Mouse (Mus musculus) cerebellum, adult 8-10 months (tissue): ENCODE measurements around the gene Uri1.

Experiments used
- DNase-seq: peaks from one replicate; pipeline ENCODE4 v3.0.0; 2022

Uri1 gene

GRCm38 (mm10) chr7:38012811-38013210 lies 10.5 kb downstream of the Uri1 start:
- no peak for DNase-seq

DNA sequence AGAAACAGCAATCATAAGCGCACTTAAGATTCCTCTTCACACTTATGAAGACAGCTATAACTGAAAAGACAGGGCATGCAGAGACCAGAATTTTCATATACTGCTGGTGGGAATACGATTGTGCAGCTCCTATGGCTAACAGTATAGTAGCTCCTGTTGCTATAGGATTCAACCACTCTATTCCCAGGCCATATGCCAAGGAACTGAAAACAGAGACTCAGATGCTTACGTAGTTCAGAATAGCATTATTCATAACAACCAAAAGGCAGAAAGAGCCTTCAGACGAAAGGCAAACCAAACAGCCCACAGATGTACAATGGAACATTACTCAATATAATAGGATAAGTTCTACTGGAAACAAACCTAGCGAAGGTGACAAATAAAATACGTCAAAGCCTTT lies 15.0 kb downstream of the Uri1 start:
- no peak for DNase-seq

DNA sequence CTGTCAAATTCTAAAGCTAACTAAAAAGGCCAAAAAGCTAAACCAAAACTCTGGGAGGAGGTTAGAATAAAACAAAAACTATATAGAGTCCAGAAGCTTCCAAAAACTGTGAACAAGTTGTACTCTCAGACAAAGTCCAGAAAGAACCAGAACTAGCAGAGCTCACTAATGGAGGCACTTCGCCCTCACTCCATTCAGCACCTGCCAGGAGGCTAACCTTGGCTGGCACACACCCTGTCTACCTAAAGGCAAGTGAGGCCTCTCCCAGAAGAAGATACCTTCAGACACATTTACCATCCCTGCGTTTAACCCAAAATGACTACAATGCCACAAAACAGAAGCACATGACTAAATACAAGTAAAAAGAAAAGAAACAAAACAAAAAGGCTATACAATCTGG lies 20.9 kb downstream of the Uri1 start:
- no peak for DNase-seq

GRCm38 (mm10) chr7:37999691-38000090 lies 23.7 kb downstream of the Uri1 start:
- DNase-seq = no peak

- DNase-seq = no peak
These were observed 30.5 kb downstream of the Uri1 start for GRCm38 (mm10) chr7:37992861-37993260.

DNA sequence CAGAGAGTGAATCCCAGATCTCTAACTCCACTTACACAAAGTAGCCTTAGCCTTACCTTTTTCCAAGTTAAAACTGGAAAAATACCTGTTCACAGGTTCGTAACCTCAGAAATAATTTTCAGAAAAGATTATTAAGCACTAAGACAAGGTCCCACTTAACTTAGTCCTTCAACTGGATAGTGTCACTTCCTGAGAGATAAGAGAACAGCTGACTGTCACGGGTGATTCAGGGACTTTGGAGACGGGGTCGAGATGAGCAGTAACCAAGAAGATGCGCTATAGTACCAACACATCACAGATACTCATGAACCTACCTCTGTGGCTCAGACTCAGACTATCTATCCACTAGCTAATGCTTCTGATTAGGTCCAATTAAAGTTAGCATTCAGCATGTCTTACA lies 38.5 kb downstream of the Uri1 start:
- no peak for DNase-seq

DNA sequence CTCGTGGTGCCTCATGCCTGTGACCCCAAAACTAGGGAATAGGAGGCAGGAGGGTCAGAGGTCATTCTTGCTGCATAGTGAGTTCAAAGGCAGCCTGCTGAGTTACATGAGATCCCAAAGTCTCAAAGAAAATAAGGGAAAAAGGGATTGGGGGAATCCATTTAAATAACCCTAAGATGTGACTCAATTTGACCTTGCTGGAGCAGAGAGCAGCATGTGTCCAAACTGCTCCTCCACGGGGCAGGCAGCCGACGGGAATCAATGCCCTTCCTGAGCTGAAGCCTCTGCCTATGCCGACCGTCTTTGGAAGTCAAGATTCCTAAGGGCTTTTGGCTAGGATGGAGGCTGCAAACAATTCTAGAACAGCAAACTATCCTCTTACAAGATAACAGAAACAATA lies 39.9 kb downstream of the Uri1 start:
- DNase-seq = no peak

GRCm38 (mm10) chr7:37979729-37980128 lies 43.6 kb downstream of the Uri1 start:
- DNase-seq = no peak

DNA sequence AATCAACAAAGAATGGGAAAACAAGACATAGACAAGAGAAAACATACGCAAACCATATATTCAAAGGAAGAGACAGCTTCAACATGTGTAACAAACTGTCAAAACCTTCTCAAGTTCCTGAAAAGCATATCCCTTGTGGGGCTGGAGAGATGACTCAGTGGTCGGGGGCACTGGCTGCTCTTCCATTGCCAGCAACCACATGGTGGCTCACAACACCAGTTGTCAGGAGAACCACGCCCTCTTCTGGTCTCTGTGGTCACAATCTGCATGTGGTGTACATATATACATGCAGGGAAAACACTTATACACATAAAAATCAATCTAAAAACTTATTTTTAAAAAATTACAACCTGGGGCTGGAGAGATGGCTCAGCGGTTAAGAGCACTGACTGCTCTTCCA lies 44.9 kb downstream of the Uri1 start:
- no peak for DNase-seq

DNA sequence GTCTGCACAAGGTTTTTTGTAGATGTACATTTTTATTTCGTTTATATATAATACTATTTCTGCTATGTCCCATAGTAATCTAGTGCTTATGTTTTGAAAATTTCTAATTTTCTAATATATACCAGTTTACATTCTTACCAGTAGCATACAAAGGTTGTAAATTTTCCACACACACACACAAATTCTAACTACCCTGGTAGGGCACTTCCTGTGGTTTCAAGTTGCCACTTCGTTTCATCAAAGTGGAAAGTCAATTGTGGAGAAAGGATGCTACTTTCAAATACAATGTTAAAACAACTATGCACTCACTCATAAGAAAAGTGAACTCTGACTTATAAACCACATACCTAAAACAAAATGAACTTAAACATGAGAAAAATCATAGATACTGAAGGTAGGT lies 45.7 kb downstream of the Uri1 start:
- no peak for DNase-seq

- no peak for DNase-seq
These were observed 50.3 kb downstream of the Uri1 start for GRCm38 (mm10) chr7:37972999-37973555.

DNA sequence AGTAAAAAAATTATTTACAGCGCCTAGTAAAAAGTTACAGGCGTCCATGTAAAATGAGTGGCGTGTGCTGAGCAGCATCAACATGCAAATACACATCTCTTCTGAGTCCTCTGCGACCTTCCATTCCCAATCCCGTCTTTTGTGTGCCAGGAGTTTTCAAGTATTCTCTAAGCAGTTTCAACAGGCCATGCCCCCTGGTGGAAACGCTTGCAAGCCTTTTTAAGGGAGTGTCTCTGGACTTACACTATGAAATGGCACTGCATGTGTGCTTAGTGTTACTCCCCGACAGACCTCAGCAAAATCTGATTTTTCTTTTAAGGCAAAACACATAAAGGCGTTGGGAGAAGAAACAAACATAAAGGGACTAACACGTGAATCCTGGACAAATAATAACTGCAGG lies 50.8 kb downstream of the Uri1 start:
- DNase-seq = no peak

GRCm38 (mm10) chr7:37962326-37962725 lies 61.0 kb downstream of the Uri1 start:
- no peak for DNase-seq

DNA sequence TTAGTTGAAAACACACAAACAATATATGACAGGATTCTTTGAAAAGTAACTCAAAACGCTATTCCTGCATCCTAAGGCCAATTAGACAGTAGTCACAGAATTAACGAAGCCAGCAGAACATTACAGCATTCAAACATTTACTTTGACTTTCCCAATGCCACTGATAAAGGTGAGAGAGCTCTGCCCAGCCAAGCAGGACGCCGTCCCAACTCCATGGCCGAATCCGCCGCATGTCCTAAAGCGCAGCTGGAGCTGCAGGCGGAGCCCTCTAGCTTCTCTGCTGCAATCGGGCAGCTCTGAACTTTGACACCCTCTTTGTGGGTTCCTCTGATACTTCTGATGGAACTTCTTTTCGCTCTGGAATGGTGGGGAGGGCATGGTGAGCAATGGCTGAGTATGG lies 62.1 kb downstream of the Uri1 start:
- no peak for DNase-seq

- DNase-seq = no peak
These were observed 71.5 kb downstream of the Uri1 start for GRCm38 (mm10) chr7:37951841-37952240.

GRCm38 (mm10) chr7:37936459-37936858 lies 86.9 kb downstream of the Uri1 start:
- DNase-seq = no peak

- DNase-seq = no peak
These were observed 87.6 kb downstream of the Uri1 start for GRCm38 (mm10) chr7:37935786-37936185.

DNA sequence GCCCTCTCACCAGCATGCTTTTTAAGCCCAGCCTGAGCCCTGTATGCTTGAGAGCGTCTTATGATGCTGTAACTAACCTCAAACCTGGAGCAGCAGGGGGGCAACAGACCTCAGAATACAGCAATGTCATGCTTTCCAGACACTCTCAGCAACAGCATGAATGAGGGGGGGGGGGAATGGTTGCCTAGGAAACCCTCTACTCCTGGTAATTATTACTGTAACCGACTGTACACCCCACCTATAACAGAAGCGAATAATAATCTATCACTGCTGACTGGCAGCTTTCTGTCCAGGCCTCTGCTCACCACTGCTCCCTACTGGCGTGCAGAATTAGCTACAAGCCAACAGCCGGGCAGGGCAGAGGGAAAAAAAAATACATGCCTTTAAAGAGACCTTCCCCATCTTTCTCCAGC lies 88.6 kb downstream of the Uri1 start:
- peak; percentile 20 for DNase-seq

DNA sequence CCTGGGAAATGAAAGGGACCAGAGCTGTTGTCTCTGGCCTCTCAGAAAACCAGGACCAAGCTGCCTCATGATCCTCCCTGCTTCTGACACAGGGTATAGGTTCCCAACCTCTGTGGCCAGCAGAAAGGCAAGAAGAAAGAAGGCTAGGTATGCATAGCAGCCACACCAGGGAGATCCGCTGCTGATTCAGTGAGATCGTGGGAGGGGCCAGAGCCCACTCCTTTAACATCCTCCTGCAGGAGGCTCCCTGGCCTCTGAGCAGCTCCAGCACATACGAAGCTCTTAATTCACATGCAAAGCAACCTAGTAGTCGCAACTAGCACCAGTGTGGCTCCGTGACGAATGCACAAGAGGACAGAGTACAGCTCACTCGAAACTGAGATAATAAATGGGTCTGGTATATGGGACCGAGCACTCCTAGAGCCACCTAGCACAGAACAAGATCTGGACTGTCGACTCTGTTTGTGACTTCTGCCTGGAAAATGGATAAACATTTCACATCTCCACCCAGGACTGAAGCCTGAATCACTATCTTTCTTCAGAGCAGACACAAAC lies 89.5 kb downstream of the Uri1 start:
- no peak for DNase-seq

DNA sequence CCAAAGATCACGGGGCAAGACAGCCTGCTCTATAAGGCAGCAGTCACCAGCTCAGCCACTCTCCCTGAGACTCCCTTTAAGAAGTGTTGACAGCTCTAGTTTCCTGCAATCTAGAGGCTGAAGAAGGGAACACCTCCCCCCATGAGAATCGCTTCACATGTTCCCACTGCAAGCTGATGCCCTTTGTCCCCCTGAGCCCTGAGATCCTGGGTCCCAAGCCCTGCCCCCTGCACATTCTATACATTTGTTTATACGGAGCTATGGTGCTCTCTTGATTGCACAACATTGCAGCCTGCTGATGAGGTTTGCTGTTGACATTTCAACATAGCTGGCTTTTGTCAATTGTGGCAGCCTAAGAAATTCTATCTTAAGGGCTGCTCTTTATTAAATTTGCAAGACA lies 91.7 kb downstream of the Uri1 start:
- DNase-seq = no peak

GRCm38 (mm10) chr7:37929738-37930137 lies 93.6 kb downstream of the Uri1 start:
- no peak for DNase-seq

DNA sequence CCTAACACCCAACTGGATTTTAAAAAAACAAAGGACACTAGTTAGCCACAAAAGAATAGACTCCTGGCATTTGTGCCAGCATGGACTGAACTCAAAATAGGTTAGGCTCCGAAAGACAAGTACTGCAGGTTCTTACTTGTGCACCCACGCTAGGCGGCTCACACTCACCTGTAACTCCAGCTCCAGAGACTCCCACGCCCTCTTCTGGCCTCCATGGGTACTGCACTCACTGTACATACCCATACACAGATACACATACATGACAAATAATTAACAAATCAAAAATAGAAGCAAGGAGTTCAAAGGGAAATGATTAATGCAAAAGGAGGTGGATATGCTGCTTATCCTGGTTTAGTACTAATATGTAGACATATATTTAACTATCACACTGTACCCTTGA lies 100.4 kb downstream of the Uri1 start:
- no peak for DNase-seq

GRCm38 (mm10) chr7:37921681-37922430 lies 101.5 kb downstream of the Uri1 start:
- DNase-seq = no peak

DNA sequence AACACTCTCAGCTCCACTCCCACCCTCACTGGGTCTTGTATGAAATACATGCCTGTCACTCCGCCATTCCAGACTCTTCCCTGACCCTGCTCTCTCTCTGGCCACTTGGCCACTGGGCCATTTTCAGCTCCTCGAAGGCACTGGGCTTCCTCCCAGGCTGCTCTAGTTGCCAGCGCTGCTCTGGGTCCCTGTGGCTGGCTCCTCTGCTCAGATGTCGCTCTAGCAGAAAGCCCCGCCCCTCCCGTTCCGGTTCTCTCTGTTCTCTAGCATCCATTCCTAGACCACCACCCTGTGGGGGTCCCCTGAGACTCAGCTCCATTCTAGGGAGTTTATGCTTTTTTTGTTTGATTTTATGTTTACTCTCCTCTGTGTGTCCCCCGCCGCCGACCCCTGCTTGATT lies 104.4 kb downstream of the Uri1 start:
- DNase-seq = no peak
